Mouse (Mus musculus): ENCODE measurements around the gene Synj1. TPM values are rescaled to one million over a fixed set of nuclear protein-coding genes. Genes with fewer than 3 reads are reported as not detected.

Gene Synj1
- polyA plus RNA-seq, 1 experiment from 2014 or later, result 44.9 TPM

DNA sequence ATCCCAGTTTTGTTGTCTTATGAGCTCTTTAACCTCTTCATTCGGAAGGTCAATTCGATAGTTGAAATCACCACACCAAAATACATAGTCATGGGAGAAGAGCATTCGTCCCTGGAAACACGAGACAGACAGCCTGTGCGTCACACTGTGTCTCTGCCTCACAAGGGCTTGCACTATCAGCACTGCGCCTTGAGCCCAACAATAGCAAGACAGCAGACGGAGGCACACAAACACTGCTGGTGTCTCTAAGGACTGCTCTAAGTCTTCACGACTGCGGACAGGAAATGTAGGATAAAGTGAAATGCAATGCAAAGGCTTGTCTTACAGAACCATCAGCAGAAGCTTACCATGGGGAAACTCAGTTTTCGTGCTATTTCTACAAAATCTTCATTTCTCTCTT is 47.2 kb downstream of the Synj1 start:
- Histone ChIP-seq H3K4me2 (ENCODE audit: low read length) (no peak overlapping the region), H3K36me3 (ENCODE audit: control insufficient read depth, insufficient read depth) (peaks cover 29% of the 10 kb centered on the region), H3K9me3 (ENCODE audit: control insufficient read depth, low read length) (no peaks in the 10 kb centered on the region), H3K27ac (ENCODE audit: low read length) (no peak overlapping the region), H3K27me3 (replicated peaks; ENCODE audit: control insufficient read depth, insufficient read depth, low read length) (no peaks in the 10 kb centered on the region), H3K4me3 (replicated peaks; ENCODE audit: low read length) (no peak overlapping the region), H3K4me1 (replicated peaks; ENCODE audit: control insufficient read depth, insufficient read depth, low read length) (no peaks in the 10 kb centered on the region), H3K9ac (replicated peaks; ENCODE audit: low read depth, low read length) (no peak overlapping the region)
- WGBS, result 93% methylated on average over 10 of the region's 10 CpGs
- ATAC-seq, result no peak

DNA sequence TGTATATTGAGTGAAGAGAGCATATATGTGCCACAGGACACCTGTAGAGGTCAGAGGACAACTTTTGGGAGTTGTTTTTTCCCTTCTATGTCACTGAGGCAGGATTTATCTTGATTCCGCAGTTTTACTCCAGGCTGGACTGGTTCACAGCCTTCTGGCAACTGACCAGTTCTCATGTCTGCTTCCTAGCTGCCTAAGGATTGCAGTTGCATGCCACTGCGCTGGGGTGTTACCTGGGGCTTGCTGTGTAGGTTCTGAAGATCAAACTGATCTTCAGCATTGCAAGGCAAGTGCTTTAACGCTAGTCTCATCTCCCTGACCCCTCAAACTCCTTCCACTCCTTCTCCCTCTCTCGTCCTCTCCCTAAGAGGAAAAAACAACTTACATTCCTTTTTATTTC is 47.9 kb downstream of the Synj1 start:
- peaks cover 28% of the 10 kb centered on the region for H3K36me3 ChIP-seq (ENCODE audit: control insufficient read depth, insufficient read depth)
- H3K9me3 ChIP-seq (ENCODE audit: control insufficient read depth, low read length), result no peaks in the 10 kb centered on the region
- 88% methylated on average over 4 of the region's 4 CpGs for WGBS
- H3K27me3 ChIP-seq (replicated peaks; ENCODE audit: control insufficient read depth, insufficient read depth, low read length), result no peaks in the 10 kb centered on the region
- H3K27ac ChIP-seq (ENCODE audit: low read length), result no peak overlapping the region
- H3K4me3 ChIP-seq (replicated peaks; ENCODE audit: low read length), result no peak overlapping the region
- ATAC-seq, result no peak
- H3K4me1 ChIP-seq (replicated peaks; ENCODE audit: control insufficient read depth, insufficient read depth, low read length), result no peaks in the 10 kb centered on the region
- H3K9ac ChIP-seq (replicated peaks; ENCODE audit: low read depth, low read length), result no peak overlapping the region
- no peak overlapping the region for H3K4me2 ChIP-seq (ENCODE audit: low read length)

DNA sequence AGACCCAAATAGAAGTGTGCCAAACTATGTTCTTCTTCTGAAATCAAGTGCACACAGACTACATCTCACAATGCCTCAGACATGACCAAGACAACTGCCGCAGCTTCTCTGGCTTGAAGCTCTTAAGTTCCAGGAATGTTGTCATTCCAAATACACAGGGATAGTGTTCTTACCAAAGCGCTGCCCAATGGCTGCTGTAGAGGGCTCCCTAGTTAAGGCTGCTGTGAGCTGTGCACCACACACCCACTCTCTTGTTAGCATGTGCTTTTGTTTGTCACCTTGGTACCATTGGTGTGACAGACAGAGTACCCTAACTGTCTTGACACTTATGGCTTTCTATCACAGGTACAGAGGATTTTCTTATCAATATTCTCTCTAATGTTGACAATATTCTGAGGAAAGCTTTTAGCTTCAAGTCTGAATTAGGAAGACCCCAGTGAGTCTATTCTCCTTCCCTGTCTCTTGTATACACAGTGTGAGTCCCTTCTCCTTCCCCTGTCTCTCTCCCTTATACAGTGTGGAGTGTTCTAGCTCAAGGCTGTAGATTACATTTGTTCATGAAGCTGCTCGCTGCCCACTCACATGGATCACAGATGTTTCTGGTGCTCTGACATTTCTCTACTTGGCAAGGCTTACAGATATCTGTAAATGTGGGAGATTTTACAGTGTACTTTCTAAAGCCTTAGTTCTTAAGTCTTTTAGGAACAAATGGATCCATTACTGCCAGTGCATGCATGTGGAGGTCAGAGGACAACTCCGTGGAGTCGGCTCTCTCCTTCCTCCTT is 52.6 kb downstream of the Synj1 start:
- no peaks in the 10 kb centered on the region for H3K9me3 ChIP-seq (ENCODE audit: control insufficient read depth, low read length)
- no peak overlapping the region for H3K4me2 ChIP-seq (ENCODE audit: low read length)
- H3K27me3 ChIP-seq (replicated peaks; ENCODE audit: control insufficient read depth, insufficient read depth, low read length), result no peaks in the 10 kb centered on the region
- H3K4me1 ChIP-seq (replicated peaks; ENCODE audit: control insufficient read depth, insufficient read depth, low read length), result no peaks in the 10 kb centered on the region
- no peak for ATAC-seq
- H3K4me3 ChIP-seq (replicated peaks; ENCODE audit: low read length), result no peak overlapping the region
- H3K9ac ChIP-seq (replicated peaks; ENCODE audit: low read depth, low read length), result no peak overlapping the region
- no peak overlapping the region for H3K27ac ChIP-seq (ENCODE audit: low read length)
- peaks cover 26% of the 10 kb centered on the region for H3K36me3 ChIP-seq (ENCODE audit: control insufficient read depth, insufficient read depth)
- WGBS, result 87% methylated on average over 5 of the region's 5 CpGs

DNA sequence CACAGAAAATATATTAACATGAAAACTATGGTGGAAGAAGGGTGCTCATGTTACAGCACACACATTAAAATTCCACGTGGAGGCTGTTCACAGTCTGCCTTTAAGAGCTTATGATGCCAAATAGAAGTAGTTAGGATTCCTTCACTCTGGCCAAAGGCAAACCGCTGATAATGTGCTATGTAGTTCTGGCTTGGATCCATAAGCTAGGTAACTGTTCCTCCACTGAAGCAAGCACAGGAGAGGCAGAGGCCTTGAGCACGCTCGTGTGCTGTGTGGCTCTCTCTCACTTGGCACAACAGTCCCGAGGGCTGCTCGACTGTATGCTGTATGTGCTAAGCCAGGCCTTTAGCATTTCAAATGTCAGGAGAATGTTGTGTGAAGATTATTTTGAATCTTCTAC is 55.6 kb downstream of the Synj1 start:
- WGBS, result 81% methylated on average over 6 of the region's 6 CpGs
- H3K4me2 ChIP-seq (ENCODE audit: low read length), result no peak overlapping the region
- ATAC-seq, result no peak
- H3K27me3 ChIP-seq (replicated peaks; ENCODE audit: control insufficient read depth, insufficient read depth, low read length), result no peaks in the 10 kb centered on the region
- H3K27ac ChIP-seq (ENCODE audit: low read length), result no peak overlapping the region
- no peak overlapping the region for H3K9ac ChIP-seq (replicated peaks; ENCODE audit: low read depth, low read length)
- H3K4me3 ChIP-seq (replicated peaks; ENCODE audit: low read length), result no peak overlapping the region
- peaks cover 28% of the 10 kb centered on the region for H3K36me3 ChIP-seq (ENCODE audit: control insufficient read depth, insufficient read depth)
- H3K4me1 ChIP-seq (replicated peaks; ENCODE audit: control insufficient read depth, insufficient read depth, low read length), result no peaks in the 10 kb centered on the region
- no peaks in the 10 kb centered on the region for H3K9me3 ChIP-seq (ENCODE audit: control insufficient read depth, low read length)

DNA sequence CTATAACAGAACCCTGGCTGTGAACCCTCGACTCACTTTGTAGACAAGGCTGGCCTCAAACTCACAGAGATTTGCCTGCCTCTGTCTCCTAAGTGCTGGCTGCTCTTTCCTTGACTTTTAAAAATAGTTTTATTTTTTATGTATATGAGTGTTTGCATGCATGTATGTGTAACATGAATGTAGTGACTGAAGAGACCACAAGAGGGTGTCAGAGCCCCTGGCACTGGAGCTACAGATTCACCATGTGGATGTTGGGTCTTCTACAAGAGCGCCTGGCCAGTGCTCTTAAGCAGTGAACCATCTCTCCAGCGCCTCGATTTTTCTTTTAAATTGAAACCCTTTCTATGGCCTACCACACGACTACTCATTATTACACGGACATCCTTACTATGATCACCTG is 57.3 kb downstream of the Synj1 start:
- Histone ChIP-seq H3K4me1 (replicated peaks; ENCODE audit: control insufficient read depth, insufficient read depth, low read length) (no peaks in the 10 kb centered on the region), H3K36me3 (ENCODE audit: control insufficient read depth, insufficient read depth) (peaks cover 26% of the 10 kb centered on the region), H3K9ac (replicated peaks; ENCODE audit: low read depth, low read length) (no peak overlapping the region), H3K4me2 (ENCODE audit: low read length) (no peak overlapping the region), H3K9me3 (ENCODE audit: control insufficient read depth, low read length) (no peaks in the 10 kb centered on the region), H3K4me3 (replicated peaks; ENCODE audit: low read length) (no peak overlapping the region), H3K27ac (ENCODE audit: low read length) (no peak overlapping the region), H3K27me3 (replicated peaks; ENCODE audit: control insufficient read depth, insufficient read depth, low read length) (no peaks in the 10 kb centered on the region)
- WGBS, result 91% methylated on average over 6 of the region's 6 CpGs
- ATAC-seq, result no peak

DNA sequence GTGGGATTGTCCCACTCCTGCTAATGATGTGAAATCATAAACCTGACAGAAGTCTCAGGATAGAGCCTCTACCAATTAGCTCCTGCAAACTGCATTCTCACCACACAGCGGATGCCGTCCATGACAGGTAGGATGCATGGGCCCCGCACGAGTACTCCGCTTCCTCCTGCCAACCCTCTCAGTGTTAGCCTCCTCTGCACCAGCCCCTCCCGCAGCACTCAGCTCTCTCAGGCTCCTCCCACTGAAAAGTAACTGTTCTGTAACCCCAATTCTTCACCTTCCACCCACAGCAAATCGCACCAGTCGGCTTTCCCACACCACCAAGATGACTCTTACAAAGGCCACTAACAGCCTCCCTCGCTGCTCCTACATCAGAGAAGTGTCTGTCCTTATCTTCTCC is 58.0 kb downstream of the Synj1 start:
- Histone ChIP-seq H3K36me3 (ENCODE audit: control insufficient read depth, insufficient read depth) (peaks cover 24% of the 10 kb centered on the region), H3K4me2 (ENCODE audit: low read length) (no peak overlapping the region), H3K4me3 (replicated peaks; ENCODE audit: low read length) (no peak overlapping the region), H3K9ac (replicated peaks; ENCODE audit: low read depth, low read length) (no peak overlapping the region), H3K27ac (ENCODE audit: low read length) (no peak overlapping the region), H3K27me3 (replicated peaks; ENCODE audit: control insufficient read depth, insufficient read depth, low read length) (no peaks in the 10 kb centered on the region), H3K9me3 (ENCODE audit: control insufficient read depth, low read length) (no peaks in the 10 kb centered on the region), H3K4me1 (replicated peaks; ENCODE audit: control insufficient read depth, insufficient read depth, low read length) (no peaks in the 10 kb centered on the region)
- ATAC-seq, result no peak
- WGBS, result 92% methylated on average over 9 of the region's 9 CpGs

DNA sequence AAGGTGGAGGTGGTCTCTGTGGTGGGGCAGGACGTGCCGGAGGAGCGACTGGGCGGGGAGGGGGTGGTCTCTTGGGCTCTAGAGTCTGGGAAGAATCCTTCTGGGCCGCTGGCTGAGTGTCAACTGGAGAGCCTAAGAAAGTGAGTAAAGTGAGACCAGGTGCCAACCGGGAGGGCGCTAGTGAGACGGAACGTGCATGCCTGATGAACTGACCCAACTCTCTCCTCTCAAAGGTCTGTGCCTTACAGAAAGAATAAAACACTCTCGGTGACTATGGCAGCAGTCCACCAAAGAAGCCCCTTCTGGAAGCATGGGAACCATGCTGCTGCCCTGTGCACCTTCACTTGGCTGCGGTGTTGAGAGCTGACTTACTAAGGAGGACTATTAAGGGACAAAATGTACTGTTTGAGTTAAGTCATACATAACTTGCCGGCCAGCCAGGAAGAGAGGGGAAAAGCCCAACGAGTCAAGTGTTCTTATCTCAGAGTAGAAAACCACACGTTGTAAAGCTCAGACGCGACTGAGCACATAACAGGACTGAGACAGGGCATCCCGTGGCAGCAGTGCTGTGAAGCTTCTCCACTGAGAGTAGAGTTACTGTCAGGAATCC is 60.6 kb downstream of the Synj1 start:
- Histone ChIP-seq H3K9me3 (ENCODE audit: control insufficient read depth, low read length) (no peaks in the 10 kb centered on the region), H3K27ac (ENCODE audit: low read length) (no peak overlapping the region), H3K4me1 (replicated peaks; ENCODE audit: control insufficient read depth, insufficient read depth, low read length) (no peaks in the 10 kb centered on the region), H3K9ac (replicated peaks; ENCODE audit: low read depth, low read length) (no peak overlapping the region), H3K27me3 (replicated peaks; ENCODE audit: control insufficient read depth, insufficient read depth, low read length) (no peaks in the 10 kb centered on the region), H3K4me2 (ENCODE audit: low read length) (no peak overlapping the region), H3K36me3 (ENCODE audit: control insufficient read depth, insufficient read depth) (peaks cover 19% of the 10 kb centered on the region), H3K4me3 (replicated peaks; ENCODE audit: low read length) (no peak overlapping the region)
- no peak for ATAC-seq
- WGBS, result 56% methylated on average over 17 of the region's 17 CpGs

DNA sequence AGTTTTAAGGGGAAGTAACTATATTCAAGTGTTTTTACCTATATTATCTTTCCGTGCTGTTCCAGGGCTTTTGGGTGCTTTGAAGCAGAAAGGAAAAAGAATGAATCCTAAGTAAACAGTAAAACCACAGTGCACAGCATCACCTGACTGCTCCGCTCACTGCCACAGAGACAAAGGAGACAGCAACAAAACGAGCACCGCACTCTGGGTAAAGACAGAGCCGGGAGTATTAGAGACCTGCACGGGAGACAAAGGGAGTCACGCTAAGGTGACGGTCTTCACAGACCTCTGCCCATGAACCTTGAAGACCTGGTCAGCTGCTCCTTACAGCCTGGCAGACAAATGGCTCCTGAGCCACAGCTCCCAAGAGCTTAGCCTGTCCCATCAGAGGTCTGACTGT is 64.1 kb downstream of the Synj1 start:
- H3K27me3 ChIP-seq (replicated peaks; ENCODE audit: control insufficient read depth, insufficient read depth, low read length), result no peaks in the 10 kb centered on the region
- H3K27ac ChIP-seq (ENCODE audit: low read length), result no peak overlapping the region
- peaks cover 28% of the 10 kb centered on the region for H3K36me3 ChIP-seq (ENCODE audit: control insufficient read depth, insufficient read depth)
- no peak overlapping the region for H3K9ac ChIP-seq (replicated peaks; ENCODE audit: low read depth, low read length)
- WGBS, result 70% methylated on average over 8 of the region's 8 CpGs
- no peaks in the 10 kb centered on the region for H3K4me1 ChIP-seq (replicated peaks; ENCODE audit: control insufficient read depth, insufficient read depth, low read length)
- no peak for ATAC-seq
- H3K4me3 ChIP-seq (replicated peaks; ENCODE audit: low read length), result no peak overlapping the region
- H3K4me2 ChIP-seq (ENCODE audit: low read length), result no peak overlapping the region
- H3K9me3 ChIP-seq (ENCODE audit: control insufficient read depth, low read length), result no peaks in the 10 kb centered on the region

DNA sequence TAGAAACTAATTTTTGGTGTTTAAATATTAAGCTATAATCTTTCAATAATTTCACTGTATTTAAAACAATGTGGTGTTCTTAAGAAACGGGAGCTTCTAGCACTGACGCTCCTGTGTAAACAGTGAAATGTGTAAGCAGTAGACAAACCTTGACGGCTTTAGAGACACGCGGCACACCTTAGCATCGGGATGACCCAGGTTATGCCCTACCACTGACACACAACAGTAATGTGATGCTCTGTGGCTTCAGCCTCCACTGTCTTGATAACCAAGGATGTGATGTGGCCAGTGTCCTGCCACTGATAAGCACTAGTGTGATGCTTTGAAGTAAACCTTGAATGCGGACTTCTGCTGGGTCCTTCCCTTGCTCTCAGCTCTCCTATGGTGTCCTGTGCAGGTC is 69.9 kb downstream of the Synj1 start:
- no peaks in the 10 kb centered on the region for H3K9me3 ChIP-seq (ENCODE audit: control insufficient read depth, low read length)

More for the DNA sequence above, 69.9 kb downstream of the Synj1 start:
- Histone ChIP-seq H3K27ac (ENCODE audit: low read length) (no peak overlapping the region), H3K36me3 (ENCODE audit: control insufficient read depth, insufficient read depth) (peaks cover 25% of the 10 kb centered on the region), H3K4me3 (replicated peaks; ENCODE audit: low read length) (no peak overlapping the region), H3K4me1 (replicated peaks; ENCODE audit: control insufficient read depth, insufficient read depth, low read length) (no peaks in the 10 kb centered on the region), H3K27me3 (replicated peaks; ENCODE audit: control insufficient read depth, insufficient read depth, low read length) (no peaks in the 10 kb centered on the region), H3K4me2 (ENCODE audit: low read length) (no peak overlapping the region), H3K9ac (replicated peaks; ENCODE audit: low read depth, low read length) (no peak overlapping the region)
- WGBS, result 97% methylated on average over 7 of the region's 7 CpGs
- no peak for ATAC-seq

All from forebrain, embryonic 16.5 days (tissue).